Mouse (Mus musculus) layer of hippocampus, postnatal 14 days (tissue): Measurements from ENCODE around the gene Skap2. TPM values are rescaled to one million over a fixed set of nuclear protein-coding genes. Genes with fewer than 3 reads are reported as not detected.

ENCODE experiments used
- DNase-seq, 2 experiments: peaks; one replicate each; pipeline ENCODE4 v3.0.0; 2021 to 2022; ENCODE audit warnings: low spot score in 2 of 2, mixed read lengths in 1 of 2
- total RNA-seq, 2 experiments: library from RNA; stranded (reverse); gene quantifications; 2 replicates each; pipeline ENCODE4 v1.2.3; 2021

The Skap2 gene
- total RNA-seq, 2 experiments from 2014 or later, result 10.8 to 11.0 TPM

GRCm38 (mm10) chr6:52005963-52006648 is 6.2 kb downstream of the Skap2 start:
- DNase-seq, result peak; percentile 35 to 41

DNA sequence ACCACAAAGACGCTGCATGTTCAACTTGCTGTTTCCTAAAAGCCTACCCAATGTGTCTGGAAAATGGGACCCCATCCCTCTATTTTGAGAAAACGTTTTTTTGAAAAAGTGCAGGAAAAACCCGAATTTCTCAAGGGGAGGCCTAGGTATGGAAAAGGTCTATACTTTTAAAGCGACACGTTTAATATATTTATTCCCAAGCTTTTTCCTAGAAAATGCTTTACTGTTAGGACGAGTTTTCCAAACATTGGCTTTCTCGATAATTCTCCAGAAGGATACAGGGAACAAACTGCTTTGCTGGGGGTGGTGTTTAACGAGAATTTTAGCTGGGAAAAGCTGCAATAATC is 6.8 kb downstream of the Skap2 start:
- no peak for DNase-seq

DNA sequence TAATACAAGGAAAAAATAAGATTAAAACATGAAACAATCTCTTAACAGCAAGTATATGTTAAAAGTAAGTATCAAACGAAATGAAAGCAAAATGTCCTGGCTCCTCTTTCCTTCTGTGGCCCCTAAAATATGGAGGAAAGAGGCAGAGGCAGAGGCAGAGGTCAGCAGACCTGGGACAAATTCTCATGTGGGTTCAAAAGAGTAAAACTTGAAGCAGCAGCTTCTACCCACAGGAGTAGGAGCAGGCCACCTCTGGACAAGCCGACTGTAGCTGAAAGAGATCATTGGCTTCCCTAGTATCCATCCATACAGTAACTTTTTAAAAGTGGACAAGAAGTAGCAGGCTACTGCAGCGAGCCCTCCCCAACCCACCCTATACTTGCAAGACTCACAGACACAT is 7.4 kb downstream of the Skap2 start:
- DNase-seq, result no peak

GRCm38 (mm10) chr6:52002676-52003075 is 9.7 kb downstream of the Skap2 start:
- peak in 1 of 2 experiments; percentile 69 for DNase-seq

- DNase-seq, result no peak
Observed at GRCm38 (mm10) chr6:51999157-51999478, 13.2 kb downstream of the Skap2 start.

DNA sequence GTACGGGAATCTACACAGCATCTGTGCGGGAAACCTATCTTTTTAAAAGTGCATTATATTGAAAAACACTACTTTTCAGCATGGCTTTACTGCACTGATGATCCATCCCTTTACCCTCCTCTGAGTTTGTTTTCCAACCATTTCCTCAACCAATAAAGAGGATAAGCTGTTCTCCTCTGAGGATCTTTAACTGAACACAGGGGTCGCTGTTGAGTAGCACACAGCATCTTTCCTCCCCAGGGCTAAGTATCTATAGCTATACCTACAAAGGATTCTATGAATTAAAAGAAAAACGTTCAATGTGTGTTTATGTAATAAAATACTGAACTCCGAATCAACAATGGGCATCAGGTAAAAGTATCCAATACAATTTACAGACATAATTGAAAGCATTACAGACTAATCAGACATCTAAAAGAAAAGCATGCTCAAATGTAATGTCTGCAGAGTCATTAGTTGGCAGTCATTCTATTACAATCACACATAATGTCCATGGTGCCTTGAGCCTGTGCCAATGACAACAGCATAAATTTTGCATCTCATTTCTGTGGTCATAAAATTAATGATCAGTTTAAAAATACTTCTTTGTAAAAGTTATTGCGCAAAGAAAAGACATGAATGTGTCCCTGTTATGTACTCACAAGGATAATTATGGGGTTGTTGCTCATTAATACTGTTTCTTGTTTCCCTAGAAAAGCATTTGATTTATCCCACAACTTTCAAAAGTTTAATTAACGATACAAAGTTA is 13.8 kb downstream of the Skap2 start:
- DNase-seq, result no peak

DNA sequence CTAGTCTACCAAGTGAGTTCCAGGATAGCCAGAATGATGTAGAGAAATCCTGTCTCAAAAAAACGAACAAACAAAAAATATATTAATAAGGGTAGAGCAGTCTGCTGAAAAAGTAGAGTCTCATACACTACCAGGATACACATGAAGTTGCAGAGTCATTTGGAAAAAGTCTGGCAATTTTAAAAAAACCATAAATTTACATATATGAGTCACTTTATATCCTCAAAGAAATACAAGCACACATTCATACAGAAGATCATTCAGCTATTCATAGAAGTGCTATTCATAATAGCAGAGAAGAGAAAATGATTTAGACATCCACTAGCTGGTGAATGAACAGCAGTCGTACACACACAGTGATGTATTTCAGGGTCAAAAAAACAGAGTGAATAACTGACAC is 24.4 kb downstream of the Skap2 start:
- DNase-seq, result no peak

GRCm38 (mm10) chr6:51977638-51978037 is 34.7 kb downstream of the Skap2 start:
- DNase-seq, result peak in 1 of 2 experiments; percentile 13

- DNase-seq, result no peak
Observed at GRCm38 (mm10) chr6:51975751-51976150, 36.6 kb downstream of the Skap2 start.

DNA sequence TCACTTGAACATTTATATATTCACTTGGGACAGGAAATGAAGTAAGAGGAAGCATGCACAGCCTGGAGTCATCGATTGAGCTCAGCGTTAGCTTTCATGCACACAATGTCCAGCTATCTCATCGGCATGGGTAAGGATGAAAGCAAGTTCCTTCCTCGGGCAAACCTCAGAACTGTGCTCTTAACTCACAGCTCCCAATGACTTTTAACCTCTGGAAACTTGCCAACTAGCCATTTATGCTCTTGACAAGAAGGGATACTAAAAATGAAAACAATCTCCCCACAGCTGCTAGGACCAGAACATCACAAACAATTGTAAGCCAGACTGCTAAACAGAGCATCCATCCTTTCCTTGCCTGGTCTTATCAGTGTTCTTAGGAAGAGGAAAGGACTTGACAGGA is 53.4 kb downstream of the Skap2 start:
- no peak for DNase-seq

- DNase-seq, result no peak
Observed at GRCm38 (mm10) chr6:51956048-51956792, 56.1 kb downstream of the Skap2 start.

DNA sequence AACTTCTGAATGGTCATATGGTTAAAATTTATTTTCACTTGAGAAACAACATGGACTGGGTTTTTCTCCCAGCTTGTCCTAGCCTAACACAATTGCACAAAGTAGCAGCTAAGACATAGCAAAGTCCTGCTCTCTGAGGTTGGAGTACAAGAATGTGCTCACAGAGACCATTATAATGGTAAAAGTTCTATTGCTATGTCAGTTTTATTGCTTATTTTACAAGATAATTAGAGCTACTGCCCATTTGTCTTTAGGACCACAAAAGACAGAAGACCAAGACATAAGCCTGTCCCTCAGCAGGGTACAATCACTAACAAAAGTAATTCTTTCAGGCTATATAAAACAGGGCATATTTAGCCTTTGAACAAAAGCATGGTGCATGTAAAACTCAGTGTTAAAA is 64.7 kb downstream of the Skap2 start:
- no peak for DNase-seq

GRCm38 (mm10) chr6:51944916-51945315 is 67.4 kb downstream of the Skap2 start:
- DNase-seq, result no peak

- no peak for DNase-seq
Observed at GRCm38 (mm10) chr6:51933998-51934397, 78.4 kb downstream of the Skap2 start.

GRCm38 (mm10) chr6:51933034-51933611 is 79.2 kb downstream of the Skap2 start:
- DNase-seq, result no peak

DNA sequence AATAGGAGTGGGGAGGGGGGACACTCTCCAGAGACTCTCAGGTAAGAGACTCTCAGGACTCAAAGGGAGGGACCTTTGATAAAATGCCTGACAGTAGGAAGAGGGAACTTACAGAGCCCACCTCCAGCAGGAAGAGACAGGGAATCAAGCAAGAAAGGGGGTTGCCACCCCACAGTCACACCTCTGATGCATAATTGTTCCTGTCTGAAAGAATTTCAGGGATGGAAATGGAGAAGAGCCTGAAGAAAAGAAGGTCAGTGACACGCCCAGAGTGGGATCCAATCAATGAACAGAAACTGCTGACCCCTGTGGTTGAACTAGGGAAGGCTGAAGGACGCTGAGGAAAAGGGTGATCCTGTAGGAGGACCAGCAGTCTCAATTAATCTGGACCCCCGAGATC is 85.2 kb downstream of the Skap2 start:
- DNase-seq, result no peak

- DNase-seq, result no peak
Observed at GRCm38 (mm10) chr6:51921831-51922230, 90.5 kb downstream of the Skap2 start.

DNA sequence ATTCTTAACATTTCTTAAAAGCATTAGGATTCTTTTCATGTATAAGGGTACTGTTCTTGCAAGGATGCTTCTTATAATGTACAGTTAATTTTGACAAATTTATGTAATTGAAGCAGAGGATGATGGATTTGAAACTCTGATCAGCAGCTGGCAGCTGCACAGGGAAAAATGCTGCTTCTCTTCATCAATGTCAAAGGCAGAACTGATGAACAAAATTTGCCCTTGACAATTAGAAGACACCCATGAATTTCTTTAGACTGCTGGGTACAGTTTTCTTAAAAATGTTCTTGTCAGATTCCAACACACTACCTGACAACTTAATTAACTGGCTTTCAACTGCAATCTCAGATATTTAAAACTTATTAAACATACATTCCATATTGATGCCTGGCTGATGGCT is 103.9 kb downstream of the Skap2 start:
- no peak for DNase-seq

- no peak for DNase-seq
Observed at GRCm38 (mm10) chr6:51905659-51906058, 106.7 kb downstream of the Skap2 start.

DNA sequence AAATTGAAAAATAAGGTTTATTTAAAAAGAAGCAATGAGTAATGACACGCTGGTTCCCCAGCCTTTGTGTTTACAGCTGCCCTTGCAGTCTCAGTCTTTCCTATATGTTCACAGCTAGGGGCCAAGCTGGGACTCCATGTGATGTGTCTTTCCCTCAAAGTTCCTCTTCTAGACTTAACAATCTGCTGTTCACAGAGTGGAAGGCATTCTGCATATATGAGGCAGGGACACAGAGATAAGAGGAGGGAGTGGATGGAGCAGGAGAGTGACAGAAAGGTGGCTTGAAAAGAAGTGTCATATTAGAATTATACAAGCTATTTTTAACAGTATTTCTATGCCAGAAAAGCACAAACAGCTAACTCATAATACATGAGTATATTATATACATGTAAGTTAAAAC is 110.8 kb downstream of the Skap2 start:
- DNase-seq, result no peak

- no peak for DNase-seq
Observed at GRCm38 (mm10) chr6:51898318-51898994, 113.9 kb downstream of the Skap2 start.
